Mouse (Mus musculus): ENCODE measurements at regions not wholly inside any gene's neighbourhood (a gene's known extent, or its start where the extent isn't known, plus 50 kb on each side); places are given as distances from the start of the nearest gene placed in this dataset.

DNA sequence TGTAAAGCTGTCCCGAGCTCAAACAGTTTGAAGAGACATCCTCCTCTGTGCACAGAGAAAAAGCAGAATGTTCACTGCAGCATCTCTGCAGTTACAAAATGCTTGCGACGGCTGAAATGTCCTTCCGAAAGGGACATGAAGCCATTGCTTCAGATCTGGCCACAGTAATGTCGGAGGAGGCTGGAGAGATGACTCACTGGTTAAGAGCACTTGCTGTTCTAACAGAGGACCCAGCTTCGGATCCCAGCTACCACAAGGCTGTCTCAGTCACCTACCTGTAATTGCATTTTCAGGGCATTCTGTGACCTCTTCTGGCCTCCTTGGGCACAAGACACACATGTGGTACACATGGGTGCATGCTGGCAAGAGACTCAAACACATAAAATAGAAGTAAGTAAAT, 63.5 kb upstream of the Nr5a2 start:
- H3K4me2 ChIP-seq (ENCODE audit: low read depth, low read length, poor library complexity, severe bottlenecking) = no peak overlapping the region
- ATAC-seq (ENCODE audit: low FRiP score) = no peak
- no peak for DNase-seq (ENCODE audit: low spot score)
- no peak overlapping the region for H3K9ac ChIP-seq (replicated peaks; ENCODE audit: low read length, poor library complexity, severe bottlenecking)
- H3K9me3 ChIP-seq (ENCODE audit: low read length) = no peaks in the 10 kb centered on the region
- H3K36me3 ChIP-seq (ENCODE audit: insufficient read depth, low read length) = no peaks in the 10 kb centered on the region
- H3K27me3 ChIP-seq (ENCODE audit: insufficient read depth, low read length) = no peaks in the 10 kb centered on the region
- no peak overlapping the region for H3K27ac ChIP-seq (ENCODE audit: low read depth, low read length)
- 83% methylated on average over 6 of the region's 6 CpGs for WGBS
- H3K4me1 ChIP-seq (ENCODE audit: insufficient read depth, low read length) = no peaks in the 10 kb centered on the region
- no peak overlapping the region for H3K4me3 ChIP-seq (ENCODE audit: low read depth, low read length)
- no peak for TF ChIP-seq CTCF (IDR thresholded peaks at IDR 0.05)

DNA sequence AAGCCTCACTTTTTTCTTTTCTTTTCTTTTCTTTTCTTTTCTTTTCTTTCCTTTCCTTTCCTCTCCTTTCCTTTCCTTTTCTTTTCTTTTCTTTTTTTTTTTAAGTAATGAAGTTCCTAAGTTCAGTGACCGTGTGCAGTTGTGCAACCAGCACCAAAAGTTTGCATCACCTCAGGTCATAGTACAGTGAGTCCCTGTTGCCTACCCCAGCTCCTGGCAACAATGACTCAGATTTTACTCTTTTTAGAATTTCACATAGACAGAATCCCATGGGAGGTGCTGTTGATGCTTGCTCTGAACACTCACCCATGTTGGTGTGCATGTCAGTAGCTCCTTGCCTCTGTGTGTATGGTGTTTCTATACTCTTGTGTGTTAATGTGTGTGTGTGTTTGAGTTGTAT, 60.3 kb upstream of the Nr5a2 start:
- H3K27ac ChIP-seq (ENCODE audit: low read depth, low read length) = no peak overlapping the region
- no peak for ATAC-seq (ENCODE audit: low FRiP score)
- no peak for TF ChIP-seq CTCF (IDR thresholded peaks at IDR 0.05)
- H3K9me3 ChIP-seq (ENCODE audit: low read length) = no peaks in the 10 kb centered on the region
- no peaks in the 10 kb centered on the region for H3K36me3 ChIP-seq (ENCODE audit: insufficient read depth, low read length)
- no peaks in the 10 kb centered on the region for H3K4me1 ChIP-seq (ENCODE audit: insufficient read depth, low read length)
- H3K9ac ChIP-seq (replicated peaks; ENCODE audit: low read length, poor library complexity, severe bottlenecking) = no peak overlapping the region
- H3K4me2 ChIP-seq (ENCODE audit: low read depth, low read length, poor library complexity, severe bottlenecking) = no peak overlapping the region
- 77% methylated on average over 1 of the region's 1 CpGs for WGBS
- no peaks in the 10 kb centered on the region for H3K27me3 ChIP-seq (ENCODE audit: insufficient read depth, low read length)
- H3K4me3 ChIP-seq (ENCODE audit: low read depth, low read length) = no peak overlapping the region
- no peak for DNase-seq (ENCODE audit: low spot score)

DNA sequence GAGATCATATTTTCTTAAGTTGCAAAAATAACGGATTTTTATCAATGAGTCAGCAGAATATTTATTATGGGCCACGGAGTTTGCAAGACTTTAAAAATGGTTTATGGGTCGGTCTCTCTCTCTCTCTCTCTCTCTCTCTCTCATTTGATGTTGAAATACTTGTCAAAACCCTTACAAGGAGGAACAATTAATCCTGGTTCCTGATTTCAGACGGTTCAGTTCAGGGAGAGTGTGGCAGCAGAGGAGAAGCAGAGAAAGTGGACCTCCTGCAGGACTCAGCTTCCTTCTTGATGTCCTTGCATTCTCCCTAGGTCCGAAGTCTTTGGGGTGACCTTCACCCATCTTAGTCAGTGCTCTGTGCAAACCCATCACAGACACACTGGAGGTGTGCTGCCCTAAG, 57.4 kb upstream of the Nr5a2 start:
- Histone ChIP-seq H3K27me3 (ENCODE audit: insufficient read depth, low read length) (no peaks in the 10 kb centered on the region), H3K4me1 (ENCODE audit: insufficient read depth, low read length) (no peaks in the 10 kb centered on the region), H3K27ac (ENCODE audit: low read depth, low read length) (no peak overlapping the region), H3K9me3 (ENCODE audit: low read length) (no peaks in the 10 kb centered on the region), H3K36me3 (ENCODE audit: insufficient read depth, low read length) (no peaks in the 10 kb centered on the region), H3K9ac (replicated peaks; ENCODE audit: low read length, poor library complexity, severe bottlenecking) (no peak overlapping the region), H3K4me2 (ENCODE audit: low read depth, low read length, poor library complexity, severe bottlenecking) (no peak overlapping the region), H3K4me3 (ENCODE audit: low read depth, low read length) (no peak overlapping the region)
- ATAC-seq (ENCODE audit: low FRiP score) (no peak), DNase-seq (ENCODE audit: low spot score) (no peak)
- no peak for TF ChIP-seq CTCF (IDR thresholded peaks at IDR 0.05)
- WGBS = 82% methylated on average over 5 of the region's 5 CpGs

DNA sequence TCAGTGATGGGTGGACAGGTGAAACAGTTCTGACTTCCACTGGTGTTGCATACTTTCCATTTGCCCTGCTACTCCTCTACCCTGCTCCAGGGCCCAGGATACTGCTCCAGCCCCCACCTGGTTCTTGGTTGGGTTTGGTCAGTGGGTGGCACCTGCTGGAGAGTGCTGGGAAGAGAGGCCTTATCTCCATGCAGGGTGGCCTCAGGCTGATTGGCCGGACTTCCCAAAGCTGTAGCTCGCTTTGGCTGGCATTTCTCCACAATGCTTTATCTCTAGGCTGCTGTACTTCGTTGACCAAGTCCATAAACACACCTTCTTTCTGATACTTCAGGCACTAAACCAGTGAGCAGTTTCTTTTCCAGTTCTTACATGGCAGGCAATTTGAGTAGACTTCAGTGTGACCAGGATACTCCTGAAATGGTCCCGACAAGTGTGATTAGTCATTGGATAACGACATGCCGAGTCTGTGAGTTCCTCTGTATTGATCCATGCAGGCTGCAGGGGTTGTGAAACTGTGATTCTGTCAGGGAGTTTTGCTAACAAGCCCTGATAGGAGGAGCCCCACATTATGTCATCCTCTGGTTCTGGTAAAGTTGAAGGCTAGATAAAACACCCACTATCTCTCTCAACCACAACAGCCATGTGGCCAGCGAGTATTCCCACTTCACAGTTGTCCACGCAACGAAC, 50.1 kb upstream of the Nr5a2 start:
- H3K36me3 ChIP-seq (ENCODE audit: insufficient read depth, low read length) = no peaks in the 10 kb centered on the region
- 82% methylated on average over 9 of the region's 9 CpGs for WGBS

More for the DNA sequence above, 50.1 kb upstream of the Nr5a2 start:
- Histone ChIP-seq H3K27me3 (ENCODE audit: insufficient read depth, low read length) (no peaks in the 10 kb centered on the region), H3K4me3 (ENCODE audit: low read depth, low read length) (no peak overlapping the region), H3K9me3 (ENCODE audit: low read length) (no peaks in the 10 kb centered on the region), H3K9ac (replicated peaks; ENCODE audit: low read length, poor library complexity, severe bottlenecking) (no peak overlapping the region), H3K4me1 (ENCODE audit: insufficient read depth, low read length) (no peaks in the 10 kb centered on the region), H3K27ac (ENCODE audit: low read depth, low read length) (no peak overlapping the region), H3K4me2 (ENCODE audit: low read depth, low read length, poor library complexity, severe bottlenecking) (no peak overlapping the region)
- ATAC-seq (ENCODE audit: low FRiP score) = no peak
- TF ChIP-seq CTCF (IDR thresholded peaks at IDR 0.05) = no peak
- DNase-seq (ENCODE audit: low spot score) = no peak

MicroRNAs encoded in the stretch of these regions (microRNA counts, 519-probe panel; counts per million panel counts)
- microRNA mmu-miR-181a = 6,597 counts per million, percentile 98 among the panel's probes with 10 or more counts
- microRNA mmu-miR-181b+mmu-miR-181d = 528 counts per million, percentile 58 among the panel's probes with 10 or more counts

Small RNAs in the stretch of these regions (microRNA-seq; reads per million reads assigned to microRNA genes)
- 4,349 reads per million, percentile 87 among the genes with 10 or more reads in this experiment for gene Mir181a-1 (ENCODE audit: borderline number of aligned reads)
- 7.4 reads per million, percentile 15 among the genes with 10 or more reads in this experiment for gene Mir181b-1 (ENCODE audit: borderline number of aligned reads)
